Mouse (Mus musculus): ENCODE measurements around the gene Itga9. TPM values are rescaled to one million over a fixed set of nuclear protein-coding genes. Genes with fewer than 3 reads are reported as not detected.

The Itga9 gene
- total and polyA plus RNA-seq, 2 experiments: 9.1 to 15.8 TPM

- H3K4me3 ChIP-seq (ENCODE audit: insufficient read depth, low read depth, low read length): no peak overlapping the region
- WGBS: 23% methylated on average over 14 of the region's 14 CpGs
- no peaks in the 10 kb centered on the region for H3K79me2 ChIP-seq (ENCODE audit: control insufficient read depth, insufficient read depth, low read length)
- H3K27ac ChIP-seq (replicated peaks; ENCODE audit: insufficient read depth, low read depth, low read length): no peak overlapping the region
- no peak for TF ChIP-seq POLR2A (IDR thresholded peaks at IDR 0.05; ENCODE audit: extremely low read depth, insufficient read depth, low read length)
- TF ChIP-seq CTCF (IDR thresholded peaks at IDR 0.05; ENCODE audit: low read depth, low read length): no peak
- H3K27me3 ChIP-seq (ENCODE audit: control insufficient read depth, insufficient read depth, low read length): no peaks in the 10 kb centered on the region; the same call in 1 of the 2 replicates
- H3K4me1 ChIP-seq (ENCODE audit: control insufficient read depth, insufficient read depth, low read length): no peaks in the 10 kb centered on the region
- peak; percentile 45 for DNase-seq (ENCODE audit: extremely low read depth, low read depth, low spot score)
- no peaks in the 10 kb centered on the region for H3K36me3 ChIP-seq (ENCODE audit: control insufficient read depth, insufficient read depth, low read length)
- H3K9ac ChIP-seq (ENCODE audit: low read depth, low read length): no peak overlapping the region
Observed at GRCm38 (mm10) chr9:118705381-118706074, 99.0 kb downstream of the Itga9 start.

GRCm38 (mm10) chr9:118706176-118706975 is 99.9 kb downstream of the Itga9 start:
- H3K79me2 ChIP-seq (ENCODE audit: control insufficient read depth, insufficient read depth, low read length): no peaks in the 10 kb centered on the region
- TF ChIP-seq CTCF (IDR thresholded peaks at IDR 0.05; ENCODE audit: low read depth, low read length) (no peak), POLR2A (IDR thresholded peaks at IDR 0.05; ENCODE audit: extremely low read depth, insufficient read depth, low read length) (no peak)
- 64% methylated on average over 18 of the region's 18 CpGs for WGBS
- no peaks in the 10 kb centered on the region; the same call in 1 of the 2 replicates for H3K27me3 ChIP-seq (ENCODE audit: control insufficient read depth, insufficient read depth, low read length)
- no peaks in the 10 kb centered on the region for H3K36me3 ChIP-seq (ENCODE audit: control insufficient read depth, insufficient read depth, low read length)
- H3K27ac ChIP-seq (replicated peaks; ENCODE audit: insufficient read depth, low read depth, low read length): no peak overlapping the region
- peak; percentile 42 for DNase-seq (ENCODE audit: extremely low read depth, low read depth, low spot score)
- no peak overlapping the region for H3K4me3 ChIP-seq (ENCODE audit: insufficient read depth, low read depth, low read length)
- no peaks in the 10 kb centered on the region for H3K4me1 ChIP-seq (ENCODE audit: control insufficient read depth, insufficient read depth, low read length)
- no peak overlapping the region for H3K9ac ChIP-seq (ENCODE audit: low read depth, low read length)

- 56% methylated on average over 9 of the region's 9 CpGs for WGBS
- no peaks in the 10 kb centered on the region for H3K36me3 ChIP-seq (ENCODE audit: control insufficient read depth, insufficient read depth, low read length)
- no peak overlapping the region for H3K27ac ChIP-seq (replicated peaks; ENCODE audit: insufficient read depth, low read depth, low read length)
- DNase-seq (ENCODE audit: extremely low read depth, low read depth, low spot score): no peak
- H3K27me3 ChIP-seq (ENCODE audit: control insufficient read depth, insufficient read depth, low read length): no peaks in the 10 kb centered on the region; the same call in 1 of the 2 replicates
- H3K79me2 ChIP-seq (ENCODE audit: control insufficient read depth, insufficient read depth, low read length): no peaks in the 10 kb centered on the region
- no peak overlapping the region for H3K9ac ChIP-seq (ENCODE audit: low read depth, low read length)
- no peak overlapping the region for H3K4me3 ChIP-seq (ENCODE audit: insufficient read depth, low read depth, low read length)
- TF ChIP-seq POLR2A (IDR thresholded peaks at IDR 0.05; ENCODE audit: extremely low read depth, insufficient read depth, low read length): no peak
- TF ChIP-seq CTCF (IDR thresholded peaks at IDR 0.05; ENCODE audit: low read depth, low read length): no peak
- H3K4me1 ChIP-seq (ENCODE audit: control insufficient read depth, insufficient read depth, low read length): no peaks in the 10 kb centered on the region
Observed at GRCm38 (mm10) chr9:118710625-118711024, 104.1 kb downstream of the Itga9 start.

- DNase-seq (ENCODE audit: extremely low read depth, low read depth, low spot score): no peak
- H3K27me3 ChIP-seq (ENCODE audit: control insufficient read depth, insufficient read depth, low read length): no peaks in the 10 kb centered on the region; the same call in 1 of the 2 replicates
- no peaks in the 10 kb centered on the region for H3K36me3 ChIP-seq (ENCODE audit: control insufficient read depth, insufficient read depth, low read length)
- TF ChIP-seq POLR2A (IDR thresholded peaks at IDR 0.05; ENCODE audit: extremely low read depth, insufficient read depth, low read length) (no peak), CTCF (IDR thresholded peaks at IDR 0.05; ENCODE audit: low read depth, low read length) (no peak)
- no peak overlapping the region for H3K27ac ChIP-seq (replicated peaks; ENCODE audit: insufficient read depth, low read depth, low read length)
- H3K9ac ChIP-seq (ENCODE audit: low read depth, low read length): no peak overlapping the region
- H3K4me1 ChIP-seq (ENCODE audit: control insufficient read depth, insufficient read depth, low read length): no peaks in the 10 kb centered on the region
- no peaks in the 10 kb centered on the region for H3K79me2 ChIP-seq (ENCODE audit: control insufficient read depth, insufficient read depth, low read length)
- no peak overlapping the region for H3K4me3 ChIP-seq (ENCODE audit: insufficient read depth, low read depth, low read length)
- WGBS: 86% methylated on average over 11 of the region's 11 CpGs
Observed at GRCm38 (mm10) chr9:118711749-118712148, 105.3 kb downstream of the Itga9 start.

- peak; percentile 19 for DNase-seq (ENCODE audit: extremely low read depth, low read depth, low spot score)
- Histone ChIP-seq H3K36me3 (ENCODE audit: control insufficient read depth, insufficient read depth, low read length) (no peaks in the 10 kb centered on the region), H3K27ac (replicated peaks; ENCODE audit: insufficient read depth, low read depth, low read length) (no peak overlapping the region), H3K4me1 (ENCODE audit: control insufficient read depth, insufficient read depth, low read length) (no peaks in the 10 kb centered on the region), H3K4me3 (ENCODE audit: insufficient read depth, low read depth, low read length) (no peak overlapping the region), H3K9ac (ENCODE audit: low read depth, low read length) (no peak overlapping the region), H3K79me2 (ENCODE audit: control insufficient read depth, insufficient read depth, low read length) (no peaks in the 10 kb centered on the region), H3K27me3 (ENCODE audit: control insufficient read depth, insufficient read depth, low read length) (no peaks in the 10 kb centered on the region)
- WGBS: 71% methylated on average over 8 of the region's 8 CpGs
- TF ChIP-seq POLR2A (IDR thresholded peaks at IDR 0.05; ENCODE audit: extremely low read depth, insufficient read depth, low read length) (no peak), CTCF (IDR thresholded peaks at IDR 0.05; ENCODE audit: low read depth, low read length) (no peak)
Observed at GRCm38 (mm10) chr9:118713515-118713914, 107.0 kb downstream of the Itga9 start.

All from liver, adult 2 months (tissue).